Mouse (Mus musculus) CD4-positive, CD25-positive, alpha-beta regulatory T cell, adult 2 months (primary cell): ENCODE measurements around the gene Sncg.
"Not testable (repeated sequence)": the region's sequence is repeated elsewhere in the genome, so short reads cannot be mapped to it uniquely, and the experiment has no call there.

Experiments
- DNase-seq: peaks from one replicate; pipeline ENCODE4 v3.0.0-alpha.2; 2012; ENCODE audit warnings: low read depth, low spot score

The Sncg gene

GRCm38 (mm10) chr14:34370921-34371320 is 3.7 kb downstream of the Sncg start:
- no peak for DNase-seq

- no peak for DNase-seq
These were observed 4.4 kb downstream of the Sncg start for GRCm38 (mm10) chr14:34370203-34370602.

- DNase-seq = no peak
These were observed 9.5 kb downstream of the Sncg start for GRCm38 (mm10) chr14:34365147-34365507.

GRCm38 (mm10) chr14:34364254-34365146 is 10.1 kb downstream of the Sncg start:
- DNase-seq = not testable (repeated sequence)

- DNase-seq = peak; percentile 58
These were observed 10.9 kb downstream of the Sncg start for GRCm38 (mm10) chr14:34363490-34364253.

GRCm38 (mm10) chr14:34362726-34363445 is 11.7 kb downstream of the Sncg start:
- DNase-seq = peak; percentile 57

GRCm38 (mm10) chr14:34362135-34362534 is 12.5 kb downstream of the Sncg start:
- DNase-seq = no peak

- no peak for DNase-seq
These were observed 14.3 kb downstream of the Sncg start for GRCm38 (mm10) chr14:34360251-34360650.

- DNase-seq = no peak
These were observed 14.8 kb downstream of the Sncg start for GRCm38 (mm10) chr14:34359676-34360244.

- no peak for DNase-seq
These were observed 16.7 kb downstream of the Sncg start for GRCm38 (mm10) chr14:34357671-34358455.

GRCm38 (mm10) chr14:34355301-34355700 is 19.3 kb downstream of the Sncg start, which contains the start of gene Fam25c:
Gene Fam25c (minus strand): TSS chr14:34355433.
- no peak for DNase-seq

- no peak for DNase-seq
These were observed 20.1 kb downstream of the Sncg start for GRCm38 (mm10) chr14:34354456-34354855.

GRCm38 (mm10) chr14:34353326-34353725 is 21.3 kb downstream of the Sncg start:
- DNase-seq = no peak

- no peak for DNase-seq
These were observed 22.1 kb downstream of the Sncg start for GRCm38 (mm10) chr14:34352523-34352922.

- DNase-seq = no peak
These were observed 22.9 kb downstream of the Sncg start for GRCm38 (mm10) chr14:34351660-34352059.

GRCm38 (mm10) chr14:34349007-34349406 is 25.6 kb downstream of the Sncg start:
- DNase-seq = no peak

- DNase-seq = no peak
These were observed 26.3 kb downstream of the Sncg start for GRCm38 (mm10) chr14:34348301-34348700.

- DNase-seq = no peak
These were observed 27.5 kb downstream of the Sncg start for GRCm38 (mm10) chr14:34347084-34347483.

- no peak for DNase-seq
These were observed 28.6 kb downstream of the Sncg start for GRCm38 (mm10) chr14:34345771-34346566.

- no peak for DNase-seq
These were observed 30.2 kb downstream of the Sncg start for GRCm38 (mm10) chr14:34344361-34344760.
